Mouse (Mus musculus): ENCODE results near the gene Spock2.
"Not testable (repeated sequence)": the region's sequence is repeated elsewhere in the genome, so short reads cannot be mapped to it uniquely, and the experiment has no call there.

Spock2 gene

DNA sequence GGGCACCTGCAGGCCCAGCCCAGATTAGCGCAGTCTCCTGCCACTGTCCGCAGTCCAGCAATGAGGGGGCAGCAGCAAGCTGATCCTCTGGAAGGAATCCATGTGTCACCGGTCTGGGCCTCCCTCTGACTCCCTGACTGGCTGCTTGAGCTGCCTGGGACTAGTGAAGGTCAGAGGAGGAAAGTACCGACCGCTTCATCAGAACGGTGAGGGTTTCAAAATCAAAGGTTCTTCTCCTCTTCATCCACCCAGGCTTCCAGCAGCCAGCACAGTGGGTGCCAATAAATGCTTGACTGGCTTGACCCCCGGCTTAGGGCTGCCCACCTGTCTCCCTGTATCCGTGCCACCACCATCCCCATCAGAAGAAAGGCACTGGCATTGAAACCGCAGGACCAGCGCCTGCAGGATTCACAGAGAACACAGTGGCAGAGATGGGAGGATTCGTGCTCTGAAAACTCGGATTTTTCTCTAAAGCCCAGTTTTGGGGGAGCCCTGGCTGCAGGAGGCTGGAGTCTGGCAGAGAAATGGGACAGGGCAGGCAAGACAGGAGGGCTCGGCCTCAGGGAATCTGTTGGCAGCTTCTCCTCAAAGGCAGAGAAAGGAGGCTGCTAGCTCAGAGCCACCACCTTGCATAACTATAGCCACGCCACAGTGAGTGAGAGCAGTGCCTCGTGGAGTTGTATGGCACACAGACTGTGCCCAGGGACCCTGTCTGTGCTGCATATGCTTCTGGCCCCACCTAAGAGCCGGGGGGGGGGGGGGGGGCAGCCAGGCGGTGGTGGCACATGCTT lies 2.5 kb downstream of the Spock2 start:
- DNase-seq (ENCODE audit: low read depth), result no peak

DNA sequence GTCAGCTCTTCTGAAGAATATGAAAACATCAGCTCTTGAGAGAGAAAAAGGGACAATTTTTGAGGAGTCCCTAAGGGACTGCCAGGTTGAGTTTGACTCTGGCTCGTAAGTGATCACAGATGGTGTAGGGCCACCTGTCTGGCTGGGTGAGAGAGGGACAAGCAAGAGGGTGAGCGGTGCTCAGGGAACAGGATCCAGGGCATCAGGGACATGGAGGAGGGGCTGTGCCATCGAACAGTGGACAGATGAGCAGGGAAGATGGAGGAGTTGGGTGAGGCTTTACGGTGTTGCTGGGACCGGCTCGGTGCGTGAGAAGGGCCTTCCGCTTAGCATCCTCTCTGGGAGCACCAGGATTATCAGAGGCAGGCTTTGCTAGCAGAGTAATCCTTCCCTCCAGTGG lies 3.3 kb downstream of the Spock2 start:
- no peak for DNase-seq (ENCODE audit: low read depth)

DNA sequence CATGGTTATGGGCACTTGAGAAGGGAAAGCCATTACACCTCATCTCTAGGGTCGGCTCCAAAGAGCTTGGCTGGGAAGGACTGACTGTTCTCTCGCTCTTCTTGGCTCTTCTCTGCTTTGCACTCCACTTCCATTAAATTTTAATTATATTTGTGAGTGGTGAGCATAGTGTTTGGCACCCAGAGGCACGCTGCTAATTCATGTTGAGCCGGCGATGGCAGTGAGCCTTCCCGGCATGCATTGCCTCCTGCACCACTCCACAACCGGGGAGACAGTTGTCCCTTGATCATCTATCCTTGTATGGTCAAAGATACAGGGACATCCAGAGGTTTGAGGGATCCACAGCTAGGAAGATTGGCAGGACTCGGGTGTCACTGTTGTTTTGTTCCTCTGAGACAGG lies 4.0 kb downstream of the Spock2 start:
- no peak for DNase-seq (ENCODE audit: low read depth)

DNA sequence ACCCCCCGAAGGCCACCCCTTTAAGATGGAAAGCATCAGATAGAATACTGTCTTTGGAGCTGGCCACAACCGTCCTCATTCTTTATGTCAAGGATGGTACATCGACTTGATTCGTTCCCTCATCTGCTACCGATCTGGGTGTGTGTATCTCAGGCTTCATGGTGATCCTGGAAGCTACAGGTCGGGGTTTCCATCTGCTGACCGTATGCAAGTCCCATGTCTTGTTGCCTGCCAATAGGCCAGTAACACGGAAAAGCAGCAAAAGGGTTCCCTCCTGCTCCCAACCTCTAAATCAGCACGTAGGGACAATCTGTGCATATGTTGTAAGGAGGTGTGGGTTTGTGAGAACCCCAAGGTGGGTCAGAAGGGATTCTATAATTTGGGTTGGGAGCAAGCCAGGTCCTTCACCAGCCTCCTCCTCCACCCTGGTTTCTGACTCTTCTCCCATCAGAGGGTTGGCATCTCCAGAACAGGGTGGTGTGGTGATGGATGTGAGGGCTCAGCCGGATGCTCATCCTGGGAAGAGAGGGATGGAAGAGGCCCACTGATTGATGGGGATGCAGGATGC lies 5.0 kb downstream of the Spock2 start:
- DNase-seq (ENCODE audit: low read depth), result no peak

DNA sequence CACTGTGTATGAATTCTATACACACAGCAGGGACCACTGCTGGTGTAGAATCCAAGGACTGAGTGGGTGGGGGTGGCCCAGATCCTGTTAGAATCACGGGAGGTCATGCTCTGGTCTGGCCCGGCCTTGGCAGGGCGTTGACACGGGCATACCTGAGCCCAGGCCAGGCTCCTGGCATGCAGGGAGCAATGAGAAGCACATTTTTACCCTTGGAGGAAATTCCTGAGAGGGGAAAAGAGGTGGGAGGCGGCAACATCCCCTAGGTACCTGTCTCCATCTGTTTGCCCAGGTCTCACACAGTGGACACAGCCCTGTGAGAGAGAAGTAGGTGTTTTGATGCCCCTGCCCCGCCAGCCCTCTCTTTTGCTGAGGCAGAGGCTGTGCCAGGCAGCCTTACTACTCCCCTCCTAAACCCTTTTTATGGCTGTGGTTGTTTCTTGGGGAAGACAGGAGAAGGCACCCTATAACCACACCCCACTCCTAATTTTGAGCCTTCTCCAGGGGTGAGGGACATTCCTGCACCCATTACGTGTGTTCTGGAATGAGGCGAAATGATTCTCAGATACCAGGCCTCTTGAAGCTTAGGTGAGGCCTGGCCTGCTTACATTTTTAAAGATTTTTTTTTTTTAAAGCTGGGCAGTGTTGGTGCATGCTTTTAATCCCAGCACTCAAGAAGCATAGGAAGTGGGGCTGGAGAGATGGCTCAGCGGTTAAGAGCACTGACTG lies 8.1 kb downstream of the Spock2 start:
- no peak for DNase-seq (ENCODE audit: low read depth)

DNA sequence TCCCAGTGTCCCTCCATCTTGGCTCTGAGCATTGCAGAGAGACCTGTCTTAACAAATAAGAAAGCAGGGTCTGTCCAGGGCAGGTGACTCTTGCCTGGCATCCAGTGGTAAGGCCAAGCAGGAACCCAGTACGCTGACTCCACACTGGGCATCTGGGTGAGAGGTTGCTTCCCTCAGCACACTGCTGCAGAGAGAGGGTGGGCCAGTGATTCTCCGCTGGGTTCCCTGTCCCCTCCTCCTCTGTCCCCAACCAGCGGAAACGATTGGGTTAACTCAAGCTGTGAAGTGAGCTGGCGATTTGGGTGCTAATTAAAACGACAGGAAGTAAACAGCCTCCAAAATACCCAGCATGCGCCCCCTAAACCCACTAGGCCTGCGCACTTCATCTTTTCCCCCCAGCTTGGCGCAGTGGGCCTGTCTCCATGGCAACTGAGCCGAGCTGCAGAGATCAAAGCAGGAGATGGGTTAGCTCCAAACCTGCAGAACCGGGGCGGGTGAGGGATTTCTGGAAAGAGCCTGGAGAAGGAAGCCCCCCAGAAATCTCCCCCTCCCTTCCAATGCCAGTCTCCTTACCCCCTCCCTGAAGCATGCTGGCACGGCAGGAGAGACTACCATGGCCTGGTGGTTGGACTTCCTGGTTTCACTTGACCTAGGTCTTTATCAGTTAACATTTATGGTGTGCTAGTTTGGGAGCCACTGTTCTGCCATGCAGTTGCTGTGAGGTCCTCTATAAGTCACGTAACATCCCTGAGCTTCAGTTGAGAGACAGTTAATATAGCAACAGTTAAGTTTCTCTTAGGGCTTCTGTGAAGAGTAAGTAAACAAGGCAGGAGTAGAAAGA lies 9.5 kb downstream of the Spock2 start:
- DNase-seq (ENCODE audit: low read depth), result no peak

DNA sequence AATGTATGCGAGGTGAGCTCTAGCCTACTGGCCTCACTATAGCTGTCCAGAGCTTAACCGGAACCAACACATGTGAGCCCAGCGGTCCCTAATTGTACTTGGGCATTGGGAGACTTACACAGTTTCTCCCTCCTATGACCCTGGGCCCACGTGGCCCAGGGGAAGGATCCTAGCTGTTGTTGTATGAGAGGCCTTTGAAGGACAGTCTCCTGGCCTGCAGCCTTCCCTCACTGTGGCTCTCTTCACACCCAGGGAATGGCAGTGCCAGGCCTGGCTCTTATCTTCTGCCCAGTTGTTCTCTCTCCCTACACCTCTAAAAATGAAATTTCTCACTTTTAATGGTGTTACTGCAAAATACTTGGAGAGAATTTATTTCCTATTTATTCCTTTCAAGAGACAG lies 11.0 kb downstream of the Spock2 start:
- DNase-seq (ENCODE audit: low read depth), result no peak

DNA sequence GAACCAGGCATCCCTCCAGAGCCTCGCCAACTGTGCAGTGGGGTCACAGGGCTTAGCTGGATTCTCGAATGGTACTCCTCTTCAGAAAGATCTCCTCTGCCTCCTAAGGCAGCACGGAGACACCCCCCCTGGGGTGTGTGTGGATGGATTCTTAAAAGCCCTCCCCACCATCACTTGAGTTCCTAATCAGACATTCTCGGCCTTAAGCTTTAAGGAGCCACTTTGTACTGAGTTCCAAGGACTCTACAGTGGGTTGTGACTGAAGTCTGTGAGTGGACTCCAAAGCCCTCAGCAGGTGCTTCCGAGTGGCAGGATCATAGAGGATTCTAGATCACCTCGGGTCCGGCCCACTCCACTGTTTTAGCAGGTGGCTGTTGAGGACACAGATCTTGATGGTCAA lies 12.4 kb downstream of the Spock2 start:
- no peak for DNase-seq (ENCODE audit: low read depth)

DNA sequence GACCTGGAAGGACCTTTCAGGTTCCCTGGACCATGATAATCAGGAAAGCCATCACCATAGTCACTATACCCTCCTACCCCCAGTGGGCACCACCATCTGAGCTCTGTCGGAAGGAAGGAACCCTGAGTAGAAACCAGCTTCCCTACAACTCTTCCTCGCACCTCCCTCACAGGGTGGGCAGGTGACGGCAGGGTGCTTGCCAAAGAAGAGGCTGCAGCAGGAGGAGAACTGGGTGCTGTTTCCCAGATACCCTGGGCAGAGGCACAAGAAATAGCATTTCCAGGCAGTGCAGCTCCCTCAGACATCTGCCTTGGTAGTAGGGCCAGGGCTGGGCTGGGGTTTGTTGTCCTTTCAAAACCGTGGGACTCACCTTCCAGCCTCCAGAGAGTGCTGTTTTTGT lies 14.6 kb downstream of the Spock2 start:
- no peak for DNase-seq (ENCODE audit: low read depth)

DNA sequence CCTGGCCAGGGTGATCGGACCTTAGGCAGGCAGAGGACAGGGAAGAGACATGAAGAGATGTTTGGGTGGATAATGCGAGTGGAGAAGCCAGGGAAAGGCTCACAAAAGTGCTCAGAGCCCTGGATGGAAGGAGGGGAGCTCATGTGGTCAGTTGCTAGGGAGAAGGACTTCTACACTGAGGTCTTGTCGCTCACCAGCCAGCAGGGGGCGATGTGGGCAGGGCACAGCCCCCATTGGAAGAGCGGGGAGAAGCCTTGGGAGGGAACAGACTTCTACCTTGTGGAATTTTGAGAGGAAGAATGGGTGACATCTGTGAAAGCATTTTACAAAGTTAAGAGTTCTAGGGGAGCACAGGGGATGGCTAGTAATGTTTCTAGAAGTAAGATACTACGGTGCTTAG lies 18.1 kb downstream of the Spock2 start:
- no peak for DNase-seq (ENCODE audit: low read depth)

DNA sequence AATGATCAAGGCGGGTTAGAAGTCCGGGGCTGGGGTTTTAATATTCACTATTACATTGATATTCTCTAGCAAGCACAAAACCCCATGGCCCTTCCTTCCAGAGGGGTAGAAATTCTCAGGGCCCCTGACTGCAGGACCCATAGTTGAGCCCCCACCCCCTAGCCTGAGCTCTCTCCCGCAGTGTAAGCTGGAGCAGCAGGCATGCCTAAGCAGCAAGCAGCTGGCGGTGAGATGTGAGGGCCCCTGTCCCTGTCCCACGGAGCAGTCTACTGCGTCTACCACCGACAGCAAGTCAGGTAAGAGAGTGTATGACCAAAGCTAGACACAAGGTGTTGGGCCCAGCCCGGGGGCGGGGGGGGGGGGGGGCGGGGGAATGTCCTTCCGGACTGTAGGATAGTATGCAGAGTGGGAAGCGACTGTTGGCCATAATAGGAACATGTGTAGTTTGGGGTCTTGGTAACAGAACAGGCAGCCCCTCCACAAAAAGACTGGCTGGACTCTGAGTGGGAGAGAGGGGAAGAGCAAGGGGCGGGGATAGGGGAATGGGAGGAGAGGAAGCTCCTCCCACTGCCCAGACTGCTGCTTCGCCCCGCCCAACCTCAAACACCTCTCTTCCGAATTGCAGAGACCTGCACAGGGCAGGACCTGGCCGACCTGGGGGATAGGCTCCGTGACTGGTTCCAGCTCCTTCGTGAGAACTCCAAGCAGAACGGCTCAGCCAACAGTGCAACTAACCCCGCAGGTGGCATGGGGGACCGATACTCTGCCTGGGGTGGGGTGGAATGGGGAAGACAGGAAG lies 19.7 kb downstream of the Spock2 start:
- no peak for DNase-seq (ENCODE audit: low read depth)

DNA sequence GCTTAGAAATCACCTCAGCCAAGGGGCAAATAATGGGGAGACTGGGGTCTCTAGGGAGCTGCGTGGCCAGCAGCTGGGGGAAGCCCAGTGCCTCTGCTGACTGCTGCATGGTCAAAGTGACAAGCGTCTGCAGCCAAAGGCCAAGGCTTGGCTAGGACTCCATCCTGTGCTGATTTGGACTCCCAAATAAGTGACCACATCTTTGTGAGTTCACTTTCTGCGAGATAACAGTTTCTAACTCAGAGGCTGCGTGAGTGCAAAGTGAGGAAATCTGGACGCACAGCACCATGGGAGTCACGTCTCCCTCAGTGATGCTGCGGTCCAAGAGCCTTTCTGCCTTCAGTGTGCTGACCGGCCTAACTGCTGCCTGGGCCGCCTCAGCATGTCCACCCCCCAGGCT lies 22.3 kb downstream of the Spock2 start:
- no peak for DNase-seq (ENCODE audit: low read depth)

DNA sequence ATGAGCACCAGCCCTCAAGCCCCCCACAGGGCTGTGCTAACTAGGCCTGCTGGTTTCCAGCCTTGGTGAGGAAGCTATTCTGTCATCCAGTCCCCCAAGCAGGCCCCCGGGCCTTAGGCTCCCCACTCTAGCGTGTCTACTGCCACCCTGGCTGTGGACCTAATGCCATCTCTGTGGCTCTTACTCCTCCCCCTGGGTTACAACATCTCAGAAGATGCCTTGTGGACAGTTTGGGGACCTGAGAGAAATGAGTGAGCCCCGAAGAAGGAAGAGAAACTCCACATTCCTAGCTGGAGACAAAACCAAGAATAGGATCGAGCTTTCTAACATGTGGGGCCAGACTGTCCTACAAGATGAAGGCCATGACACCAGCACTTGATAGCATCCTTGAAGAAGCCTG lies 24.5 kb downstream of the Spock2 start:
- no peak for DNase-seq (ENCODE audit: low read depth)

DNA sequence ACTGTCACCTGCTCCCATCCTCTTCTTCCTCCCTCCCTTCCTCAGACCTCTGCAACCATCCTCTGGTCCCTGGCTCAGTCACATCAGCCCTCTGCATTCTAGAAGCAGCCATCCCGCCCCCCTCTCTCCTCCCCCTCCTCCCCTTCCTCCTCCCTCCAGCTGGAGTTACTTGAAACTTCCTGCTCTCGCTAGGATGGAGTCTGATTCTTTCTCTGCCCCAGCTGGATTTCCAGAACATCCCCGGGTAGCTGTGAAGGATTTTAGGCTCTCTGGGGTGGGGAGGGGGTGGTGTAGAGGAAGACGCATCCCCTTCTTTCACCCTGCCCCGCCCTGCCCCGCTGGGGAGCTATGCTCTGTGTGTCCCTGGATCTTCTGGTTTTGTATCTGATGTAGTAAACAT lies 27.5 kb downstream of the Spock2 start:
- no peak for DNase-seq (ENCODE audit: low read depth)

DNA sequence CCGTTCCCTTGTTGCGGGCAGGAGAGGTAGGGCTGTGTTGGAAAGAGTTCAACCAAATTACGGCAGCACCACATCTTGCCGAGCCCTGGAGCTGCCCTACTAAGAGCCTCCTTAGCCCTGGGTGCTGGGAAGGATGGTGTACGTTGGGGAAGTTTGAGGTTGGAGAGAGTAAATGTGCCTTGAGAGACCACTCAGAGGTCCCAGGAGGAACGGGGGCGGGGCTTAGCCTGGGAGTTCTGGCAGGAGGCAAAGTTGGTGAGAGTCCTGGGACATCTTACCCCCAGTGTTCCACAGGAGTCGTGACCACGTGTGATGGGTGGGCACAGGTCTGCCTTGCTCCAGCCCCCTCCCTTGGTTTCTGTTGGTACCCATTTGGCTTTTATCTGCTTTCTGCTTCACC lies 28.2 kb downstream of the Spock2 start:
- DNase-seq (ENCODE audit: low read depth), result no peak

DNA sequence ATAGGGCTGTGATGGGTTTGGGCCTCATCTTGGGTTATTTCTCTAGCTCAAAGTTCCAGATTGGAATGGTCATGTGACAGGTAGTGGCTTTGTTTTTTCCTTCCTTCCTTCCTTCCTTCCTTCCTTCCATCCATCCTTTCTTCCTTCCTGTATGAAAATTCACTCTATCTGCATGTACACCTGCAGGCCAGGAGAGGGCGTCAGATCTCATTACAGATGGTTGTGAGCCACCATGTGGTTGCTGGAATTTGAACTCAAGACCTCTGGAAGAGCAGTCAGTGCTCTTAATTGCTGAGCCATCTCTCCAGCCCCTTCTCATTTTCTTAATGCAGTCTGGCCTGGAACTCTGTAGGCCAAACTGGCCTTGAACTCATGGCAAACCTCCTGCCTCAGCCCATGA lies 30.0 kb downstream of the Spock2 start:
- not testable (repeated sequence) for DNase-seq (ENCODE audit: low read depth)

DNA sequence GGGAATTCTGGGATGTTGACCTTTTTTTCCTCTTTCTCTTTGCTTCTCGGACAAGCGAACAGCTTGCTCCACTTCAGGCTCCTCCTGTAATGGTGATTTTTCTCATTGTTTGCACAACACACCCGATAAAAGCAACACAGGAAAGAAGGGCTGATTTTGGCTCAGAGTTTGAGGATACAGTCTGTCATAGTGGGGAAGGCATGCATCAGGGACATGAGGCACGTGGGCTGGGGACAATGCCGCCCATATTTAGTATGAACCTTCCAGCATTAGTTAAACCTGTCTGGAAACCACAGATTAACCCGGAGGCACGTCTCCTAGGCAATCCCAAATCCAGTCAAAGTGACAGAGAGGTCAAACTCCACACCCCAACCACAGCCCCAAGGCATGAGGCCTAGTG lies 30.9 kb downstream of the Spock2 start:
- DNase-seq (ENCODE audit: low read depth), result no peak

DNA sequence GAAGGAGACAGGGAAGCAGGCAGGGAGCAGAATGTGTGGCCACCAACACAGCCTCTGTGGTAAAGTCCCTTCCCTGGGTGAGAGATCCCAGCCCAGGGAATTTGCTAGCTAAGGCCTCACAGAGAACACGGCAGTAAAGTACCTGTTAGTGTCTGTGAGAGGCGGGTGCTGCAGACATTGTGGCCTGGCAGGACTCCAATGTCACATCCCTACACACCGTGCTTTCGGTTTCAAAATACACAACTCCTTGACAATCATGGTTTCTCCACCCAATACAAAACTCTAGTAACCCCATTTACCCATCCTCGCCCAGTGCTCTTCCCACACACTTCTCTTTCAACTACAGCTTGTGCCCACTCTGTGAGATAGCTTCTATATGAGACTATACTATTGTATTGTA lies 32.7 kb downstream of the Spock2 start:
- DNase-seq (ENCODE audit: low read depth), result no peak

DNA sequence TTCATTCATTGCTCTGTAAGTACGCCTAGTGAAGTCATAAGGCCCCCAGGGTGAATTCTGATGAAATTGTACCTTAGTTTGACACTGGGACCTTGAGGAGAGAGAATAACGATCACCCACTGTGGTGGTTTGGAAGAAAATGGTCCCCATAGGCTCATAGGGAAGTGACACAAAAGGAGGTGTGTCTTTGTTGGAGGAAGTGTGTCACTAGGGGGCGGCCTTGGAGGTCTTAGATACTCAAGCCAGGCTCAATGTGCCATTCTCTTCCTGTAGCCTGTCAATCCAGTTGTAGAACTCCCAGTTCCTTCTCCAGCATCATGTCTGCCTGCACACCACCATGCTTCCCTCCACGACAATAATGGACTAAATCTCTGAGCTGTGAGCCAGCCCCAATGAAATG lies 34.7 kb downstream of the Spock2 start:
- no peak for DNase-seq (ENCODE audit: low read depth)

DNA sequence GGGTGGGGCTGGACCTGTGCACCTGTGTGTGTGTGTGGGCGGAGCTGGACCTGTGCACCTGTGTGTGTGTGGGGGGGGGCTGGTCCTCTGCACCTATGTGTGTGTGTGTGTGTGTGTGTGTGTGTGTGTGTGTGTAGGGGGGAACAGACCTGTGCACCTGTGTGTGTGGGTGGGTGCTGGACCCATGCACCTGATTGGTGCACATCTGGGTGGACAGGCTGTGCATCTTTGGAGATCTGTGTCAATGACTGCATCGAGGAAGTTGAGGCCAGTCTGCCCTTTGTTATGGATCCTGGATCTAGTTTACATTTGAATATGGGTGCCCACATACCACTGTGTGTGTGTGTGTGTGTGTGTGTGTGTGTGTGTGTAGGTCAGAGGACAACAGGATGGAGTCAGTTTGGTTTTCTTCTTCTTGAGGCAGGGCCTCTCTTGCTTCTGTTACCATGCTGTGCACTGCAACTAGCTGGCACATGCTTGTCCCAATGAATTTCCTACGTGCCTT lies 35.7 kb downstream of the Spock2 start:
- DNase-seq (ENCODE audit: low read depth), result no peak

DNA sequence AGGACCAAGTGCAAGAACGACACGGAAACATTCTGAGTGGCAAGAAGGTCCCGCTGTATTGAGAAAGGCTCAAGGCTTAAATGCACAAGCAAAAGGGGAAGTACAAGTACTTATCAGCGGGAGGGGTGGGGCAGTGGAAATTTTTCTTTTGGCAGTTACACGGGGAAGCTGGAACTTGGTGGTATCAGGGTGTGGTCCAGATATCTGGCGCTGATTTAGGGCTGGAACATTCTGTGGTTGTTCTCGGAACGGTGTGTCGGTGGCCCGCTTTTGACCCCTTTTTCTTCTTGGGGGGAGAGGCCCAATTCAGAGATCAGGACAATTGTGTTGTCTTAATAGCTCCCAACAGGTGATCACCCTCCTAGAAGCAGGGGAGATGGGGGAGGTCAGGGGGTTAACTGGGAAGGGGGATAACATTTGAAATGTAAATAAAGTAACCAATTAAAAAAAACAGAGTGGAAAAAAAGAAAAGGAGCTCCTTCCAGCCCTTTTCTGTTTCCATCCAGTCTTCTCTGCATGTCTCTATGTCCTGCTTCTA lies 41.6 kb downstream of the Spock2 start:
- not testable (repeated sequence) for DNase-seq (ENCODE audit: low read depth)
